Mouse (Mus musculus) heart, postnatal 0 days (tissue): Measurements from ENCODE around the gene Mcur1.

Experiments used
- CTCF ChIP-seq: IDR thresholded peaks from 2 replicates; pipeline ENCODE4 v1.5.1; 2016; ENCODE audit warnings: antibody characterized with exemption, control low read depth, low read depth
- EP300 ChIP-seq: IDR thresholded peaks from 2 replicates; pipeline ENCODE4 v1.6.1; 2016; ENCODE audit warnings: antibody characterized with exemption, low read depth

DNA sequence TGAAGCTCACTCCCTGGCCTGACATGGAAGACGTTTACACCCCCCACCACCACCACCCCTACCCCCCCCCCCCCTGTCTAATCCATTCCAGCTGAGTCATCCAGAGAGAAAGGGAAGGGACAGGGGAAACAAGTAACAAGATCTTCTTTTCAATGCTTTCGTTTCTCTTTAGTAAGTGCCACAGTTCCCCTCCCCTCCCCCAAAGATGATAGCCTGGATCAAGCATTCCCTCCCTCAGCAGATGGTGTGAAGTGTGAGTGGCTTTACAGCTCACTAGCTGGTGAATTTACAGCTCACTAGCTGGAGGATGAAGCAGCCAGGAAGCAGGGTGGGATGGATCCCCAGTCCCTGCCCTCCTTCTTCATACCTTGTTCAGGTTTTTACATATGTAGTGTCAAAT, 63.3 kb downstream of the Mcur1 start:
- TF ChIP-seq EP300 (no peak), CTCF (no peak)
